Mouse (Mus musculus) embryo, embryonic 9.5 days (tissue): ENCODE data around the gene Psma5.
"Not testable (repeated sequence)": the region's sequence is repeated elsewhere in the genome, so short reads cannot be mapped to it uniquely, and the experiment has no call there.

Experiments used
- DNase-seq: peaks from one replicate; pipeline ENCODE4 v3.0.0-alpha.2; 2017; ENCODE audit errors: extremely low spot score

Psma5 gene

GRCm38 (mm10) chr3:108256719-108257637 lies at the start of gene Psma5:
Gene Psma5 (plus strand): TSS chr3:108256926.
- DNase-seq = peak; percentile 93

DNA sequence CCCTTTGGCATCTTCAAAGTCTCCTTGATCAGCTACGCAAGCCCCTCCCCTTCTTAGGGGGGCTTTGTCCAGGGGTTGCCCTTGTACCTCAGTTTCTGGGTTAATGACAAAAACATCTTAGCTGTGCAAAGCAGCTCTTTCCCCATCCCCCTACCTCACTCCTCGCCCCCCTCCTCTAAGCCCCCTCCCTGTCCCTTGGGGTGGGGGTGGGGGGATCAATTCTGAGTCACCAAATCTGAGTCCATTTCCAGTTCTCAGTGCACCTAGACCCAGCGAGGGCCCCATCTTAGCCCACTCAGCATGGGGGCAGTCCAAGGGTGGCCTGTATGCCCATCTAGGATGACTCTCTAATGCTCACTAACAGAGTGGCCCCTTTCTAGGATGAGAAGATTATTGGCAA lies 47.7 kb upstream of the Psma5 start:
- DNase-seq = no peak

- no peak for DNase-seq
Measured at GRCm38 (mm10) chr3:108209536-108209935, 47.2 kb upstream of the Psma5 start.

GRCm38 (mm10) chr3:108209946-108210770 lies 46.6 kb upstream of the Psma5 start:
- peak; percentile 97 for DNase-seq

DNA sequence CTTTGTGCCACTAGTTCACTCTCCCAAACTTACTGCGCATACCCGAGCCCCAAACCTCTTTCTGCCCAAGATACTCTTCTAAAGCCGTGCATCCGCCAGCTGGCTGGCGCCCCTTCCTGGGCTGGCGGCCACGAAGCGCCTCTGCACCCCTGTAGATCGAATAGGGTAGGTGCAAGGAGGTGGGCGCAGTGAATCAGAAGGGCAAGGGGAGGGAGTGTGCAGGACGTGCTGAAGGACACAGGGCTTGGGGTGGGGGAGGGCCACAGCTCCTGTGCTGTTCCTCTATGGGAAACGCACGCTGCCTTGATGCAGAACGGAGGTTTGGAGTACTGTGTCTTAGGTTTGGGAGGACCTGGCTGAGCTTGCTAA lies 46.0 kb upstream of the Psma5 start, which contains the start of gene Atxn7l2:
TSS of gene Atxn7l2 (minus strand) at position 164 of the 369 bp plus-strand sequence.
- no peak for DNase-seq

DNA sequence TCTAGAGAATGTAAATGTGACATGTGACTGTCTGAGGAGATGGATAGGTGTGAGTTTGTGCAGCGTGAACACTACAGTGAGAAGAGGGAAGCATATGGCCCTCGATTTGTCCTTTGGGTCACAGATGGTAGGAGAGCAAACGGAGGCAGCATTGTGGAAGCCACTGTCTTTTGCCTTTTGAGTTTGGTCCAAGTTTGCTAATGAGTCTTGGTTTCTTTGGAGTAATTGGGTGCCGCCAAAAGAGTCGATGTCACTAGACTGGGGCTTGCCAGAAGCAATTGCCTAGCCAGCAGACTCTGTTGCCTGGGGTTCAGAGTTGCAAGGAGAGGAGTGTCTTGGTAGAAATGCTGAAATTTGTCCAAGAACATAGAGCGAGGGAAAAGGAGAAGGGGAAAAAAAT lies 44.9 kb upstream of the Psma5 start:
- no peak for DNase-seq

DNA sequence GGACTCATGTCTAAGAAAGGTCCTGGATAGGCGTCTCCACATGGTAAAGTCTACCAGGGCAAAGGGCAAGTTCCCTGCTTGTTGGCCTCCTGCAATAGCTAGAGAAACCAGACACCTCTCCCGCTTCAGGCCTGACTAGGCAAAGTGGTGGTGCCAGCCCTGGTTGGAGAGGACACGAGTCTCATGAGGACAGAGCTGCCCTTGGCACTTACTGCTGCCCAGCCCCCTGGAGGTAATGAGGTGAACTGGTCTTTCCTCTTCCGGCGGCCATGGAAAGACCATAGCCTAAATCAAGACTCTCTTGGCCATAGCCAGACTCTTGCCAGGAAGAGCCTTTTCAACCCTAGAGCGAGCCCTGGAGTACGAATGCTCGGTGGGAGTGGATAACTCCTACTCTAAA lies 44.3 kb upstream of the Psma5 start:
- DNase-seq = no peak

DNA sequence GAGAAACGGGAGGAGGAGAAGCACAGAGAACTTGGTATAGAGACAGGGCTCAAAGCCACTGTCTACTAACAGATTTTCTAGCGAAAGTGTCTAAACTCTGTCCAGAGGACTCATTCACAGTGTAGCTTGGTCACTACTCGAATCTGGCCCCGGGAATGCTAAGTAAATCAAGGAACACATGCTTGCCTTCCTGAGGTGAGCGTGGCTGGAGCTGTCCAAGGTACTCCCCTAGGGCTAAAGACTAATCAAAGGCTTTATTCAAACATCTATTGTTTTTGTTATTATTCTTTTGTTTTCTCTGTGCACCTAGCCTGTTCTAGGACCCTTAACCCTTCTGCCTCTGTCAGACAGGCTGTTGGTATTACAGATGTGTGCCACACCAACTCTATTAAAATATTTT lies 42.0 kb upstream of the Psma5 start:
- no peak for DNase-seq

- no peak for DNase-seq
Measured at GRCm38 (mm10) chr3:108220661-108221060, 36.1 kb upstream of the Psma5 start.

DNA sequence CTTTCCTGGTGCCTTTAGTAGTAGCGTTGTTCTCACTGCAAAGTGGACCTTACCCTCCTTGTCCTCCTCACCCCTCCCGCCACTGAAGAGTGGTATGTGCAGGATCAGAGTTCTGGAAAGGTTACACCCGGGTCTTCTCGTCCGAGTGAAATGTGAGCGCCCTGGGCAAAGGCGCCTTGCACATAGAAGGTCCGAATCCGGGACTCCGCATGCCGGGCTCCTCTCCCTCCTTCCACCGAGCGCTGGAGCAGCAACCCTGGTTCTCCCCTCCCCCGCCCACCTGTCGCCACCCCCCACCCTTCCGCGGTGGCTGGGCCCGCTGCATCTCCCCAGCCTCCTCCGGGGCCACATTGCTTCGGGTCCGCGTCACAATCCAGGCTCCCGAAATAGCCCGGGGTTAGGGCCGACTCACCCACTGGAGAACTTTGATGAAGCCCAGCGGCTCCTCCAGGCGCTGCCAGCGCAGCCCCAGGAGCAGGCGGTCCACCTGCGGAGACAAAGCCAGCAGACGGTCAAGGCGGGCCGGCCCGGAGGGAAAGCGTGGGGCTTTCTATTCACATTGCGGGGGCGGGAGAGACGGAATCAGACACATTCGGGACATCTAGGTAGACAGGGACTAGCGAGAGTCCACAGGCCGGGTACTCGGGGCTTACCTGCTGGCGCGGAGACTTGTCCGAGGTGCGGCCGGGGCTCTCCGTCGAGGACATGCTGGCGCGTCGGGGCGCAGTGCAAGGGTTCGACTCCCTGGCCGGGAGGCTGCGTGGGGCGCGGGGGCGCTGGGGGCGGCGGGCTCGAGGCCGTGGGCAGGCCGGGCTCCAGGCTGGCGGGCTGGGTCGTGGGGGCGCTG lies 30.8 kb upstream of the Psma5 start:
- DNase-seq = peak; percentile 42

- peak; percentile 59 for DNase-seq
Measured at GRCm38 (mm10) chr3:108226558-108227350, 30.0 kb upstream of the Psma5 start, which contains the start of gene Sypl2. Gene Sypl2 (minus strand): TSS chr3:108226648.

DNA sequence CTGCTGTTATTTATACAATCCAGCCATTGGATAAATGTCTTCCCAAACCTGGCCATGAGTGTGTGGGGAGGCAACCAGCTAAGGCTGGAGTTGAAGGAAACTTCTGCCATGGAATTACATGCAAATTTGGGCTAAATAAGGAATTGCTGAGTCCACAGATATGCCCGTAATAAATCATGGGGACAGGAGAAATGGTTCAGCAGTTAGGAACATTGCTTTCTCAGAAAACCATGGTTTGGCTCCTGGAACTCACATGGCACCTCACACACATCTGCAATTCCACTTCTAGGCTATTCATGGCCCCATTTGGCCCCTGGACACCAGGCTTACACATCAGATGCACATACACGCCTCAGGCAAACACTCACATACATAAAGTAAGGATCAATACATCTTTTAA lies 29.2 kb upstream of the Psma5 start:
- DNase-seq = no peak

DNA sequence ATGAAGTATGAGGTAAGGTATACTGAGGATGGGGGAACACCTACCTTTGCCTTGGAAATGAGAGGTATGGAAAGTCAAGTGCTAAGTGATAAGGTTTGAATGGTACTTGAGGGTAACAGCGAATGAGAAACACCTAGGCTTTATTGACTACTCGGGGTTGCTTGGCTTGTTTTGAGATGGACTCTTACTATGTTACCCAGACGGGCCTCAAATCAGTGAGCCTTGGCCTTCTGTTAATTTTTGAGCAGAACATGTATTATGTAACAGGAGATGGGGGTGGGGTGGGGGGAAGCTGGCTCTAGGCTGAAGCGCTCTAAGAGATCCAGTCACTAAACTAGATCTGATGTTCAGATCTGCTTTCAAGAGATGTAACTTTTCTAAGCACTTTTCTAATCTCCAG lies 25.1 kb upstream of the Psma5 start:
- no peak for DNase-seq

- not testable (repeated sequence) for DNase-seq
Measured at GRCm38 (mm10) chr3:108237474-108238102, 19.1 kb upstream of the Psma5 start.

DNA sequence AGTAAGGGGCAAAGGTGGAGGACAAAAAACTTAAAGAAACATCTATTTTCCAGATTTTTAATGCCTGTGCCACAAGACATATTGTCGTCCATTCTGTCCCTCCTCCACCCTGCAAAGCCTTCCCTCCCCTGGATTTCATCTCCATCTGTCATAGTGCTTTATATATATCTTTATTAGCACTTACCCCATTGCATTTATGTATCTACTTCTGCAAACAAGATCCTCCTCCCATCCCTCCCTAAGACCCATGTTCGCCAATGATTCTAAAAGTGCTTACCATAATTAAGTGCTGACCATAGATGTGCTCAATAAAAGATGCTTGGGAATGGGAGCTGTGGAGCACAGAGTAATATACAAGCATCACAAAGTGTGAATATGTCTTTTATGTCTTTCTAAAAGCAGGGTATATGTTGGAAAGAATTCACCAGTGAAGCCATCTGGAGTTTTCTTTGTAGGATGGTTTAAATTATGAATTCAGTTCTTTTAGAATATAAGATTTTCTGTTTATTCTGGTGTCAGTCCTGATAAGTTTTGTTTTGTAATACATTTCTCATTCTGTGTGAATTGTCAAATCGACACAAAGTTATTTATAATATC lies 15.4 kb upstream of the Psma5 start:
- DNase-seq = no peak

DNA sequence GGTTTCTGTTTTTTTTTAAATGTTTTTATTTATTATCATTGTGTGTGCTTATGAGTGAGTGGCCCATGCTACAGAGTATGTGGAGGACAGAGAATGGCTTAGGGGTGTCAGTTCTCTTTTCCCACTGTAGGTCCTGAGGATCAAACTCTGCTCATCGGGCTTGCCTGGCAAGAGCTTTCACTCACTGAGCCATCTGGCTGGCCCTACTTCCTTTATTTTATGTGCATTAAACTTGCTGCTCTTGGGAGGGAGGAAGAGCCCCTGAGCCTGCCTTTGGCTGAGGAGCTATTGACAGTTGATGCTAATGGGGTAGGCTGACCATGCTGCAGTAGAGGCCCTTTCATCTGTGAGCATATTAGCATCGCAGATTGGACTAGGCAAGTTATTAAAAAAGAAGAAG lies 9.9 kb upstream of the Psma5 start:
- DNase-seq = no peak

DNA sequence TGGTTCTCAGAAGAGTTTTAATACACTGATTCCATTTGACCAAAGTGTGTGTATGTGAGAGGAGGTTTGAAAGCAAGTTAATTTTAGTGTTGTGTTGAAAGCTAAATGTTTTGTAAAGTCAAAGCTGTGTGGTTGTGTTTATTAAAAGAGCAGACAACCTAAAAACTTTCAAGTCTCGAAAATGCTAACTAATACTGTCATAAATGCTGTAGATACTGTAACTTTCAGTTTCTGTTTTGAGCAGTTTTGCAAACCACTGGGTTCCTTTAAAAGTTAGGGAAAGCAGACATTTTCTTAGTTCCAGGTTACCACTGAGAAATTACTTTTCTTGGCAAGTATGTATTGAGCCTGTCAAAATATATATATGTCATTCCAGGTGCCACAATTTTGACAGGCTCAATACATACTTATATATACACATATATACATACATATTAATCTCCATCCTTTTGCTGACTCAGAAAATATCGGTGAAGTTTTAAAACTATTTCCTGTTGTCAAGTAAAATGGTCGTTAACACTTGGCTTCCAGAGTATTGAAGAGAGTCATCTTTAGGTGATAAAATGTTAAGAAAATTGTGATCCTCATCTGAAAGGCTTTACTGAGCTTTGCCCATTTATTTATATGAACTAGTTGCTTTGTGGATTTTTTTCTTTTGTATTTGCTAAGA lies 1.2 kb downstream of the Psma5 start:
- DNase-seq = no peak

- DNase-seq = no peak
Measured at GRCm38 (mm10) chr3:108259319-108259718, 2.6 kb downstream of the Psma5 start.

DNA sequence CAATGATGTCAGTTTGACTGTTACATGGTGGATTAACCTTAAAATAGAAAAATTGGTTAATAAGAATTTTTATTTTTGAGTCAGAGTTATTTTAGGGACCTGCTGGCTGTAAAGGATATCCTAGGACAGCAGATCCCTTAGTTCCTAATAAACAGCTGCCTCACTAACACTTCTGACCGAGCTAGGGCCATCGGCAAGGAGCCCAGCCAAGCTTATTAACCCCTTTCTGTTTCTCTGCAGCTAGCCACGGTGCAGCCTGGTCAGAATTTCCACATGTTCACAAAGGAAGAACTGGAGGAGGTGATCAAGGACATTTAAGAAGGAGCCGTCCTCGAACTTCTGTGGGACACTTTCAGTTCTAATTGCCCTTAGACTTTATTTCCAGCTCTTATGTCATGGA lies 22.8 kb downstream of the Psma5 start:
- DNase-seq = not testable (repeated sequence)
